Mouse (Mus musculus): Measurements from ENCODE around the gene Bmp3. TPM values are rescaled to one million over a fixed set of nuclear protein-coding genes. Genes with fewer than 3 reads are reported as not detected.
A peak's percentile ranks its signal among the peaks of the same experiment; 100 is the strongest.

Bmp3 gene
- total and polyA plus RNA-seq, 2 experiments from 2014 or later, result 2.2 to 7.8 TPM

- no peak overlapping the region for H3K4me2 ChIP-seq (ENCODE audit: low read depth)
- H3K4me1 ChIP-seq (ENCODE audit: insufficient read depth), result no peaks in the 10 kb centered on the region
- TF ChIP-seq CTCF (IDR thresholded peaks at IDR 0.05; ENCODE audit: low read depth), result no peak
- ATAC-seq, result no peak
- H3K27me3 ChIP-seq (ENCODE audit: insufficient read depth, low read length), result no peaks in the 10 kb centered on the region
- no peak overlapping the region for H3K4me3 ChIP-seq (ENCODE audit: low read depth, low read length)
- no peak for DNase-seq
- no peak overlapping the region for H3K27ac ChIP-seq (ENCODE audit: low read depth, low read length)
- H3K36me3 ChIP-seq (ENCODE audit: insufficient read depth), result no peaks in the 10 kb centered on the region
- H3K9ac ChIP-seq, result no peak overlapping the region
- H3K9me3 ChIP-seq (ENCODE audit: low read length), result no peaks in the 10 kb centered on the region
Measured at GRCm38 (mm10) chr5:98897946-98898345, 43.7 kb downstream of the Bmp3 start.

GRCm38 (mm10) chr5:98900926-98901325, 46.7 kb downstream of the Bmp3 start:
- Histone ChIP-seq H3K36me3 (ENCODE audit: insufficient read depth) (no peaks in the 10 kb centered on the region), H3K4me3 (ENCODE audit: low read depth, low read length) (no peak overlapping the region), H3K9me3 (ENCODE audit: low read length) (no peaks in the 10 kb centered on the region; the same call in 1 of the 2 replicates), H3K27ac (ENCODE audit: low read depth, low read length) (no peak overlapping the region), H3K4me1 (ENCODE audit: insufficient read depth) (no peaks in the 10 kb centered on the region), H3K4me2 (ENCODE audit: low read depth) (no peak overlapping the region), H3K9ac (no peak overlapping the region), H3K27me3 (ENCODE audit: insufficient read depth, low read length) (no peaks in the 10 kb centered on the region)
- no peak for DNase-seq
- WGBS, result 59% methylated on average over 5 of the region's 5 CpGs
- ATAC-seq, result no peak
- no peak for TF ChIP-seq CTCF (IDR thresholded peaks at IDR 0.05; ENCODE audit: low read depth)

GRCm38 (mm10) chr5:98902339-98902738, 48.1 kb downstream of the Bmp3 start:
- H3K4me2 ChIP-seq (ENCODE audit: low read depth), result no peak overlapping the region
- ATAC-seq, result peak; percentile 51; the same call in 1 of the 2 replicates
- WGBS, result 54% methylated on average over 4 of the region's 4 CpGs

GRCm38 (mm10) chr5:98918716-98919115, 64.5 kb downstream of the Bmp3 start:
- Histone ChIP-seq H3K9ac (no peak overlapping the region), H3K9me3 (ENCODE audit: low read length) (no peaks in the 10 kb centered on the region), H3K27me3 (ENCODE audit: insufficient read depth, low read length) (no peaks in the 10 kb centered on the region), H3K4me1 (ENCODE audit: insufficient read depth) (no peaks in the 10 kb centered on the region), H3K27ac (ENCODE audit: low read depth, low read length) (no peak overlapping the region), H3K36me3 (ENCODE audit: insufficient read depth) (no peaks in the 10 kb centered on the region), H3K4me2 (ENCODE audit: low read depth) (no peak overlapping the region), H3K4me3 (ENCODE audit: low read depth, low read length) (no peak overlapping the region)
- no peak for TF ChIP-seq CTCF (IDR thresholded peaks at IDR 0.05; ENCODE audit: low read depth)
- ATAC-seq, result no peak
- no peak for DNase-seq
- 97% methylated on average over 5 of the region's 5 CpGs for WGBS

More at GRCm38 (mm10) chr5:98902339-98902738, 48.1 kb downstream of the Bmp3 start:
- Histone ChIP-seq H3K9ac (no peak overlapping the region), H3K4me1 (ENCODE audit: insufficient read depth) (no peaks in the 10 kb centered on the region), H3K36me3 (ENCODE audit: insufficient read depth) (no peaks in the 10 kb centered on the region), H3K27me3 (ENCODE audit: insufficient read depth, low read length) (no peaks in the 10 kb centered on the region), H3K27ac (ENCODE audit: low read depth, low read length) (no peak overlapping the region), H3K9me3 (ENCODE audit: low read length) (peaks cover 4% of the 10 kb centered on the region; the same call in 1 of the 2 replicates), H3K4me3 (ENCODE audit: low read depth, low read length) (no peak overlapping the region)
- DNase-seq, result peak; percentile 46
- TF ChIP-seq CTCF (IDR thresholded peaks at IDR 0.05; ENCODE audit: low read depth), result peak; percentile 78

- 16% methylated on average over 1 of the region's 1 CpGs for WGBS
- Histone ChIP-seq H3K4me1 (ENCODE audit: insufficient read depth) (no peaks in the 10 kb centered on the region), H3K4me3 (ENCODE audit: low read depth, low read length) (no peak overlapping the region), H3K27me3 (ENCODE audit: insufficient read depth, low read length) (no peaks in the 10 kb centered on the region), H3K4me2 (ENCODE audit: low read depth) (no peak overlapping the region), H3K9me3 (ENCODE audit: low read length) (no peaks in the 10 kb centered on the region), H3K36me3 (ENCODE audit: insufficient read depth) (no peaks in the 10 kb centered on the region), H3K27ac (ENCODE audit: low read depth, low read length) (no peak overlapping the region), H3K9ac (no peak overlapping the region)
- TF ChIP-seq CTCF (IDR thresholded peaks at IDR 0.05; ENCODE audit: low read depth), result no peak
- ATAC-seq, result no peak
- no peak for DNase-seq
Measured at GRCm38 (mm10) chr5:98921608-98922007, 67.4 kb downstream of the Bmp3 start.

GRCm38 (mm10) chr5:98922921-98923320, 68.7 kb downstream of the Bmp3 start:
- Histone ChIP-seq H3K9ac (no peak overlapping the region), H3K4me2 (ENCODE audit: low read depth) (no peak overlapping the region), H3K9me3 (ENCODE audit: low read length) (no peaks in the 10 kb centered on the region), H3K36me3 (ENCODE audit: insufficient read depth) (no peaks in the 10 kb centered on the region), H3K4me1 (ENCODE audit: insufficient read depth) (no peaks in the 10 kb centered on the region), H3K27me3 (ENCODE audit: insufficient read depth, low read length) (no peaks in the 10 kb centered on the region), H3K4me3 (ENCODE audit: low read depth, low read length) (no peak overlapping the region), H3K27ac (ENCODE audit: low read depth, low read length) (no peak overlapping the region)
- TF ChIP-seq CTCF (IDR thresholded peaks at IDR 0.05; ENCODE audit: low read depth), result no peak
- ATAC-seq, result no peak
- WGBS, result 93% methylated on average over 3 of the region's 3 CpGs
- no peak for DNase-seq

Other genes starting within 250 kb of the Bmp3 start
- 1.3 and 3.5 TPM in 2 replicates for gene Prkg2, start 182.9 kb downstream of the Bmp3 start, total RNA-seq (2014; rRNA removed)
- 1.2 and 1.4 TPM in 2 replicates for gene Prkg2, start 182.9 kb downstream of the Bmp3 start, polyA plus RNA-seq (2015; fragmentation: Nextera tagmentation; extraction: Ambion mirVana)

All from forebrain, postnatal 0 days (tissue).